Mouse (Mus musculus) olfactory bulb, adult 2 months (tissue): ENCODE results near the gene Kif1bp.

ENCODE experiments used
- CTCF ChIP-seq: fragments of 200-500 bp; IDR thresholded peaks from 2 replicates; pipeline ENCODE4 v1.5.1; 2012; ENCODE audit warnings: low read depth, mild to moderate bottlenecking, low read length, moderate library complexity; ENCODE audit not compliant: insufficient read depth
- POLR2A ChIP-seq: fragments of 200-500 bp; IDR thresholded peaks from 2 replicates; pipeline ENCODE4 v1.6.1; 2012; ENCODE audit warnings: mild to moderate bottlenecking, low read depth, low read length, moderate library complexity; ENCODE audit not compliant: insufficient read depth

DNA sequence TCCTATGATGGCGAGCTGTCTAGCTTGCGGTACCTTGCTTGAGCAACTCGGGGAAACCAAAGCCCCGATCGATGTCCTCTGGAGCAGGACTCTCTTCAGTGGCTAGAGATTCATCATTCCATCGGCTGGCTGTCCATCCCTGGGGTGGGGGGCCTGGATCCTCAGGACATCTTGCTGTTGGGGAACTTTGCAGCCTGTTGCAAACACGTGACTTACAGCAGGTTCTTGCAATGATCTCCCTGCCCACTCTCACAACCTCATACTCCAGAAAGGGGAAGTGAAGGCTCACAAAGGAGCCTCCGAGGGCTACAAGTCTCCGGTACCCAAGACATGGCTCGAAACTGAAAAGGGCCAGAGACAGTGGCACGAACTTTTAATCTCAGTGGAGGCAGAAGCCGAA, 36.8 kb downstream of the Kif1bp start:
- TF ChIP-seq POLR2A (no peak), CTCF (no peak)
